Comparison of ENCODE assay signal across 17 mouse cellular contexts in the genomic region with DNA sequence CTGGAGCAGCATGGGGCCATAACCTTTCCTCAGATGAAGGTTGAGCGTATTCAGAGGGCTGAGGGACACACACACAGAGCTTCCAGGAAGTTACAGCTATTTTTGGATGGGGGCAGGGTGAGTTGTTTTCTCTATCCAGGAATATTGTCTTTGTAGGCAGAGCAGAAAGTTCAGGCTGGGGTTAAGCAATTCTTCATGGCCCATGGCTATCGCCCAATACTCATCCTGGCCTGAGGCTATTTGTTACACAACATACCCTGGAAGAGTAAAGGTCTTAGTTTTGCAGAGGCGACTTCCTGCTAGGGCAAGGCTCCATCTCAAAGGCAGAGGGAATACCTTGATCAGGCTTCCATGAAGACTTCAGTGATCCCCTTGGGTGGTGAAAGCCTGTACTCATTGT. TPM values are rescaled to one million over a fixed set of nuclear protein-coding genes. Genes with fewer than 3 reads are reported as not detected.
A peak's percentile ranks its signal among the peaks of the same experiment; 100 is the strongest.
DNase-seq lines count a peak whose midpoint lies in the region; ATAC-seq and TF ChIP-seq lines count a peak whose summit lies in the region.
"Had no signal": no experiment of that assay in that cellular context is flagged by ENCODE, and none has a peak within 500 bp of the region (broad histone marks: within the 10 kb centered on the region; RNA-seq: fewer than 3 reads in every experiment).

No protein-coding gene starts in this region.

- no peak for TF ChIP-seq POLR2A in kidney, adult 2 months (IDR thresholded peaks at IDR 0.05; ENCODE audit: low read depth, low read length)
- no peak for TF ChIP-seq POLR2A in small intestine, adult 2 months (IDR thresholded peaks at IDR 0.05; ENCODE audit: low read depth, low read length)

- no peak for ATAC-seq in kidney, embryonic 14.5 days (ENCODE audit: low FRiP score, low TSS enrichment)
- ATAC-seq in intestine, embryonic 14.5 days (replicated peaks; ENCODE audit: low FRiP score, low TSS enrichment, low read depth) = no peak
- ATAC-seq: forebrain, embryonic 13.5 days had no signal

- no peak overlapping the region for H3K9ac ChIP-seq in kidney, embryonic 14.5 days (ENCODE audit: low read depth, low read length)
- no peak overlapping the region for H3K9ac ChIP-seq in intestine, embryonic 14.5 days (ENCODE audit: low read length)
- H3K9ac ChIP-seq: forebrain, embryonic 13.5 days; lung, embryonic 15.5 days; neural tube, embryonic 15.5 days had no signal

- H3K27me3 ChIP-seq in kidney, adult 2 months (replicated peaks; ENCODE audit: control insufficient read depth, insufficient read depth, low read length) = no peaks in the 10 kb centered on the region
- no peaks in the 10 kb centered on the region for H3K27me3 ChIP-seq in kidney, embryonic 14.5 days (ENCODE audit: control insufficient read depth, insufficient read depth, low read length)
- H3K27me3 ChIP-seq in intestine, embryonic 14.5 days (replicated peaks; ENCODE audit: control insufficient read depth, insufficient read depth, low read length) = no peaks in the 10 kb centered on the region
- H3K27me3 ChIP-seq in small intestine, adult 2 months (ENCODE audit: control insufficient read depth, insufficient read depth, low read length) = no peaks in the 10 kb centered on the region
- H3K27me3 ChIP-seq: forebrain, embryonic 13.5 days; lung, embryonic 15.5 days; neural tube, embryonic 15.5 days had no signal

- no peaks in the 10 kb centered on the region for H3K4me1 ChIP-seq in kidney, adult 2 months (ENCODE audit: control insufficient read depth, insufficient read depth, low read length)
- H3K4me1 ChIP-seq in kidney, embryonic 14.5 days (ENCODE audit: control insufficient read depth, insufficient read depth, low read length) = no peaks in the 10 kb centered on the region
- no peaks in the 10 kb centered on the region for H3K4me1 ChIP-seq in intestine, embryonic 14.5 days (replicated peaks; ENCODE audit: control insufficient read depth, insufficient read depth, low read length)
- H3K4me1 ChIP-seq in small intestine, adult 2 months (ENCODE audit: control insufficient read depth, insufficient read depth, insufficient read length, low read length) = peaks cover 13% of the 10 kb centered on the region; the same call in 1 of the 2 replicates
- H3K4me1 ChIP-seq: forebrain, embryonic 13.5 days; hindbrain, embryonic 10.5 days; limb, embryonic 10.5 days; lung, embryonic 15.5 days; neural tube, embryonic 15.5 days had no signal

- DNase-seq in kidney, adult 2 months = peak; percentile 77
- peak; percentile 27 for DNase-seq in intestine, embryonic 14.5 days (ENCODE audit: low spot score)
- DNase-seq in kidney, postnatal 36 days = peak; percentile 43 to 67
- no peak for DNase-seq in right cerebral cortex, postnatal 36 days (ENCODE audit: low spot score in 2 of 2)
- DNase-seq in left cerebral cortex, adult 9 months (ENCODE audit: low spot score in 2 of 2) = no peak
- DNase-seq: cerebellum, postnatal 36 days; midbrain, embryonic 14.5 days; right cerebral cortex, postnatal 25 days; thymus, postnatal 36 days had no signal

- peaks cover 9% of the 10 kb centered on the region; the same call in 1 of the 2 replicates for H3K9me3 ChIP-seq in kidney, embryonic 14.5 days (ENCODE audit: control insufficient read depth, low read length)
- H3K9me3 ChIP-seq in intestine, embryonic 14.5 days (ENCODE audit: control insufficient read depth, low read length) = 0 out of 2 replicates have a peak, but pooled peaks cover 6% of the 10 kb centered on the region
- H3K9me3 ChIP-seq: forebrain, embryonic 13.5 days; limb, embryonic 10.5 days; lung, embryonic 15.5 days had no signal

- no peak overlapping the region for H3K4me3 ChIP-seq in kidney, adult 2 months (ENCODE audit: insufficient read depth, low read depth, low read length)
- no peak overlapping the region for H3K4me3 ChIP-seq in kidney, embryonic 14.5 days (ENCODE audit: low read length)
- H3K4me3 ChIP-seq in intestine, embryonic 14.5 days (ENCODE audit: low read depth, low read length) = no peak overlapping the region
- no peak overlapping the region for H3K4me3 ChIP-seq in small intestine, adult 2 months (ENCODE audit: low read depth, low read length)
- H3K4me3 ChIP-seq: forebrain, embryonic 13.5 days; hindbrain, embryonic 10.5 days; limb, embryonic 10.5 days; lung, embryonic 15.5 days; myocyte; neural tube, embryonic 15.5 days had no signal

- no peaks in the 10 kb centered on the region for H3K36me3 ChIP-seq in kidney, adult 2 months (ENCODE audit: control insufficient read depth, insufficient read depth, low read length)
- no peaks in the 10 kb centered on the region for H3K36me3 ChIP-seq in kidney, embryonic 14.5 days (ENCODE audit: control insufficient read depth, insufficient read depth, low read length)
- H3K36me3 ChIP-seq in intestine, embryonic 14.5 days (ENCODE audit: control insufficient read depth, insufficient read depth, low read length) = no peaks in the 10 kb centered on the region
- no peaks in the 10 kb centered on the region for H3K36me3 ChIP-seq in small intestine, adult 2 months (ENCODE audit: control insufficient read depth, insufficient read depth, low read length)
- H3K36me3 ChIP-seq: hindbrain, embryonic 10.5 days; limb, embryonic 10.5 days; lung, embryonic 15.5 days; neural tube, embryonic 15.5 days had no signal

- no peak overlapping the region for H3K4me2 ChIP-seq in kidney, embryonic 14.5 days (replicated peaks; ENCODE audit: low read depth, low read length)
- no peak overlapping the region for H3K4me2 ChIP-seq in intestine, embryonic 14.5 days (ENCODE audit: low read length)
- H3K4me2 ChIP-seq: forebrain, embryonic 13.5 days; lung, embryonic 15.5 days; neural tube, embryonic 15.5 days had no signal

- H3K27ac ChIP-seq in kidney, adult 2 months (ENCODE audit: insufficient read depth, low read depth, low read length) = no peak overlapping the region
- H3K27ac ChIP-seq in kidney, embryonic 14.5 days (ENCODE audit: low read depth, low read length) = no peak overlapping the region
- H3K27ac ChIP-seq in intestine, embryonic 14.5 days (ENCODE audit: low read depth) = no peak overlapping the region
- H3K27ac ChIP-seq in small intestine, adult 2 months (ENCODE audit: insufficient read depth, low read depth, low read length) = peak overlapping the region; percentile 79
- H3K27ac ChIP-seq: forebrain, embryonic 13.5 days; hindbrain, embryonic 10.5 days; limb, embryonic 10.5 days; lung, embryonic 15.5 days; neural tube, embryonic 15.5 days had no signal

- no peak for TF ChIP-seq CTCF in kidney, adult 2 months (conservative IDR thresholded peaks at IDR 0.05; ENCODE audit: insufficient read depth, insufficient read length, low read depth, low read length)
- TF ChIP-seq CTCF in small intestine, adult 2 months (IDR thresholded peaks at IDR 0.05; ENCODE audit: extremely low read depth, insufficient read length, insufficient replicate concordance, low read depth, low read length) = no peak

- WGBS in kidney, adult 2 months = 47% methylated on average over 3 of the region's 3 CpGs
- 68% methylated on average over 3 of the region's 3 CpGs for WGBS in kidney, embryonic 14.5 days
- 79% methylated on average over 3 of the region's 3 CpGs for WGBS in intestine, embryonic 14.5 days
- WGBS in small intestine, adult 2 months = 40% methylated on average over 3 of the region's 3 CpGs

RNA-seq across cellular contexts. Expression of gene 4930524J08Rik, which starts 15.3 kb away (rescaled TPM):
- polyA plus RNA-seq in kidney, adult 2 months (2012; rRNA removed) = 1.8 and 4.1 TPM in 2 replicates
- polyA plus RNA-seq in kidney, embryonic 14.5 days (2014; fragmentation: Nextera tagmentation; extraction: Ambion mirVana) = 2.5 and 4.3 TPM in 2 replicates
- polyA plus RNA-seq in intestine, embryonic 14.5 days (2014; fragmentation: Nextera tagmentation; extraction: Ambion mirVana) = 1.6 and 3.2 TPM in 2 replicates
- 1.8 and 5.6 TPM in 2 replicates for polyA plus RNA-seq in small intestine, adult 2 months (2012; rRNA removed)

RNA-seq across cellular contexts. Expression of gene Hnrnpd, which starts 15.4 kb away (rescaled TPM):
- 20.3 and 21.2 TPM in 2 replicates for polyA plus RNA-seq in kidney, adult 2 months (2012; rRNA removed)
- 212 and 290 TPM in 2 replicates for polyA plus RNA-seq in kidney, embryonic 14.5 days (2014; fragmentation: Nextera tagmentation; extraction: Ambion mirVana)
- polyA plus RNA-seq in intestine, embryonic 14.5 days (2014; fragmentation: Nextera tagmentation; extraction: Ambion mirVana) = 142 and 148 TPM in 2 replicates
- 22.4 and 79.4 TPM in 2 replicates for polyA plus RNA-seq in small intestine, adult 2 months (2012; rRNA removed)

RNA-seq across cellular contexts. Expression of gene Hnrnpdl, which starts 45.3 kb away (rescaled TPM):
- polyA plus RNA-seq in kidney, adult 2 months (2012; rRNA removed) = 33.4 and 40.5 TPM in 2 replicates
- polyA plus RNA-seq in kidney, embryonic 14.5 days (2014; fragmentation: Nextera tagmentation; extraction: Ambion mirVana) = 205 and 217 TPM in 2 replicates
- 171 and 192 TPM in 2 replicates for polyA plus RNA-seq in intestine, embryonic 14.5 days (2014; fragmentation: Nextera tagmentation; extraction: Ambion mirVana)
- polyA plus RNA-seq in small intestine, adult 2 months (2012; rRNA removed) = 14.4 and 41.0 TPM in 2 replicates

RNA-seq across cellular contexts. Expression of gene Enoph1, which starts 45.6 kb away (rescaled TPM):
- polyA plus RNA-seq in kidney, adult 2 months (2012; rRNA removed) = 17.1 and 17.9 TPM in 2 replicates
- 42.6 and 51.8 TPM in 2 replicates for polyA plus RNA-seq in kidney, embryonic 14.5 days (2014; fragmentation: Nextera tagmentation; extraction: Ambion mirVana)
- polyA plus RNA-seq in intestine, embryonic 14.5 days (2014; fragmentation: Nextera tagmentation; extraction: Ambion mirVana) = 49.8 and 51.7 TPM in 2 replicates
- polyA plus RNA-seq in small intestine, adult 2 months (2012; rRNA removed) = 14.4 and 33.9 TPM in 2 replicates

Comparison
In these comparisons a context has a peak if more than half of its experiments do, and no peak if none do; other contexts are left out.
1. DNase-seq: peak in kidney, adult 2 months (single experiment), intestine, embryonic 14.5 days (single experiment) and kidney, postnatal 36 days (2 of 2); none in right cerebral cortex, postnatal 36 days (0 of 2) and left cerebral cortex, adult 9 months (0 of 2).